Mouse (Mus musculus) stomach, postnatal 0 days (tissue): ENCODE measurements at regions not wholly inside any gene's neighbourhood (a gene's known extent, or its start where the extent isn't known, plus 50 kb on each side); places are given as distances from the start of the nearest gene placed in this dataset.

Experiments
- CTCF ChIP-seq: IDR thresholded peaks from 2 replicates; pipeline ENCODE4 v1.5.1; 2016; ENCODE audit warnings: antibody characterized with exemption, low read depth, mild to moderate bottlenecking, moderate library complexity
- EP300 ChIP-seq: optimal IDR thresholded peaks from 2 replicates; pipeline ENCODE3; 2016; ENCODE audit warnings: antibody characterized with exemption

DNA sequence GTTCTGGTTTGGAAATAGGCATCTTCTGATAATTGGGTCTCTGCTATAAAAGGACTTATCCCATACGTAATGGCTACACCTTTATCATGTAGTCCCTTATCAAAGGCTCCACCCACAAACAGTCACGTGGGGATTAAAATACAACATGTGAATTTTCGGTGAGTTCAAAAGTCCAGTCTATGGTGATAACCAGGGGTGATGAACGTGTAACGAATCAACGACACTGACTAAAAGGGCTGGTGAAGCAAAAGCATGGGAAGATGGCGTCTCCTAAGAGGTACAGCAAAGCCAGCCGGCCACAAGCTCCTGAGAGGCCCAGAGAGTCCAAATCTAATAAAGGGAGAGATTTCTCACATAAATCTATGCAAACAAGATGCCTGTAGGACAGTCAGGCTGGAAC lies 124.3 kb downstream of the Sptssa start:
- TF ChIP-seq EP300 (no peak), CTCF (no peak)
